In the genomic region with DNA sequence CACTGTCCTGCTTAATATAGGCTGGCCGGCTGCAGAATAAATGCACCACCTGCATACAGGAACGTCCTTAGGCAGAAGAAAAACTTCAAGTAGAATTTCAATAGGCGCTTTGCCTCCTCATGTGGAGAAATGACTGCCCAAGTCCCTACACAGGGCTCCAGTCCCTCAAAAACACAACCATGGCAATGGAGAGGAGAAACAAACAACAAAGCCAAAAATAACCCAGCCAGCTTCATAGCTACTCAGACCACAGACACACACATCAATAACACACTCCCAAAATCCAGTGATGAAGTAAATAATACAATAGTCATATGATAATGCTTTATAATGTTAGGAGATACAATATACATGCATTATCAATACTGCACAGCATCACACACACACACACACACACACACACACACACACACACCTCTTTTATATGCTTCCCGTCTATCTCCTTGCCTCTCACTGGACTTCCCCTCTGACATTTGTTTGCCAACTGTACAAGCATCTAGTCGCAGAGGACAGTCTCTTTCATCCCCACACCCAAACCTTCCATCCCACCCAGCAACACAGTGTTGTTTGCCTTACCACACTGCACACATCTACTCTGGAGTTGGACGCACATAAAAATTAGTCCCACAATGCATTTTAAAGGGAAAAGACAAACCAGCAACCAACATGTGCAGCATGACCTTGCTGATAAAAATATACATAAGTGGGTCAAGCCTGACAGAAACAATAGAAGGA, we compare ENCODE assay signal across 13 mouse cellular contexts.
DNase-seq lines count a peak whose midpoint lies in the region; ATAC-seq and TF ChIP-seq lines count a peak whose summit lies in the region.
"Had no signal": no experiment of that assay in that cellular context is flagged by ENCODE, and none has a peak within 500 bp of the region (broad histone marks: within the 10 kb centered on the region; RNA-seq: fewer than 3 reads in every experiment).

No protein-coding gene starts in this region.

- no peak for TF ChIP-seq POLR2A in CH12.LX (IDR thresholded peaks at IDR 0.05; ENCODE audit: low read depth, low read length)

- no peak for TF ChIP-seq CTCF in CH12.LX (conservative IDR thresholded peaks at IDR 0.05 in 1 of 2, IDR thresholded peaks at IDR 0.05 in 1 of 2; ENCODE audit: low read depth in 2 of 2, low read length in 2 of 2)
- no peak for TF ChIP-seq CTCF in heart, postnatal 0 days (IDR thresholded peaks at IDR 0.05; ENCODE audit: low read depth)

- no peak for TF ChIP-seq EP300 in CH12.LX (IDR thresholded peaks at IDR 0.05; ENCODE audit: low read length)
- TF ChIP-seq EP300 in heart, postnatal 0 days (IDR thresholded peaks at IDR 0.05; ENCODE audit: low read depth): no peak

- TF ChIP-seq RAD21 in CH12.LX (IDR thresholded peaks at IDR 0.05; ENCODE audit: low read depth, low read length): no peak

- no peak overlapping the region for H3K4me3 ChIP-seq in kidney, embryonic 16.5 days (ENCODE audit: low read length)
- H3K4me3 ChIP-seq in CH12.LX (replicated peaks in 1 of 3; ENCODE audit: low read depth in 2 of 3, low read length in 2 of 3, poor library complexity in 1 of 3): no peak overlapping the region
- H3K4me3 ChIP-seq in embryonic facial prominence, embryonic 15.5 days (replicated peaks): no peak overlapping the region
- no peak overlapping the region for H3K4me3 ChIP-seq in heart, postnatal 0 days (ENCODE audit: low read depth, low read length)
- H3K4me3 ChIP-seq: forebrain, embryonic 13.5 days; limb, embryonic 15.5 days; neural tube, embryonic 13.5 days had no signal

- H3K4me2 ChIP-seq in kidney, embryonic 16.5 days (replicated peaks; ENCODE audit: low read depth, low read length): no peak overlapping the region
- H3K4me2 ChIP-seq in CH12.LX (ENCODE audit: insufficient read depth, low read depth, poor library complexity, severe bottlenecking): 0 out of 2 replicates have a peak overlapping the region, but pooled peaks have one; percentile 16
- H3K4me2 ChIP-seq in embryonic facial prominence, embryonic 15.5 days (replicated peaks): no peak overlapping the region
- no peak overlapping the region for H3K4me2 ChIP-seq in heart, postnatal 0 days (ENCODE audit: low read depth, low read length)
- H3K4me2 ChIP-seq: forebrain, embryonic 13.5 days; limb, embryonic 15.5 days; neural tube, embryonic 13.5 days had no signal

- H3K27me3 ChIP-seq in kidney, embryonic 16.5 days (ENCODE audit: insufficient read depth, low read length): no peaks in the 10 kb centered on the region
- no peaks in the 10 kb centered on the region for H3K27me3 ChIP-seq in CH12.LX (replicated peaks)
- H3K27me3 ChIP-seq in embryonic facial prominence, embryonic 15.5 days: no peaks in the 10 kb centered on the region
- no peaks in the 10 kb centered on the region for H3K27me3 ChIP-seq in heart, postnatal 0 days (ENCODE audit: control insufficient read depth, insufficient read depth, low read length)
- H3K27me3 ChIP-seq: forebrain, embryonic 13.5 days; limb, embryonic 15.5 days; neural tube, embryonic 13.5 days had no signal

- 68% methylated on average over 6 of the region's 6 CpGs for WGBS in kidney, embryonic 16.5 days
- 68% methylated on average over 6 of the region's 6 CpGs for WGBS in embryonic facial prominence, embryonic 15.5 days
- WGBS in heart, postnatal 0 days: 39% methylated on average over 6 of the region's 6 CpGs

- H3K9me3 ChIP-seq in kidney, embryonic 16.5 days (ENCODE audit: low read length): no peaks in the 10 kb centered on the region
- no peaks in the 10 kb centered on the region for H3K9me3 ChIP-seq in CH12.LX (replicated peaks; ENCODE audit: low read length)
- no peaks in the 10 kb centered on the region for H3K9me3 ChIP-seq in embryonic facial prominence, embryonic 15.5 days (replicated peaks)
- no peaks in the 10 kb centered on the region for H3K9me3 ChIP-seq in heart, postnatal 0 days (replicated peaks; ENCODE audit: control insufficient read depth, low read length)
- H3K9me3 ChIP-seq: forebrain, embryonic 13.5 days; limb, embryonic 15.5 days; neural tube, embryonic 13.5 days had no signal

- in situ Hi-C loops in CH12.LX (cut with MboI; ENCODE audit: low pct_ligation_motif_present, low pct_unique_long_range_greater_than_20kb, low sequenced_read_pairs): no loop called here

- H3K27ac ChIP-seq in kidney, embryonic 16.5 days (ENCODE audit: low read length): peak overlapping the region; percentile 41; the same call in 1 of the 2 replicates
- H3K27ac ChIP-seq in CH12.LX (ENCODE audit: insufficient read depth, low read depth): peak overlapping the region; percentile 23
- H3K27ac ChIP-seq in embryonic facial prominence, embryonic 15.5 days (replicated peaks): no peak overlapping the region
- peak overlapping the region; percentile 70 for H3K27ac ChIP-seq in heart, postnatal 0 days (ENCODE audit: low read depth)
- H3K27ac ChIP-seq: forebrain, embryonic 13.5 days; neural tube, embryonic 13.5 days had no signal

- no peak for ATAC-seq in kidney, embryonic 16.5 days (ENCODE audit: low FRiP score, low TSS enrichment)
- ATAC-seq in embryonic facial prominence, embryonic 15.5 days (ENCODE audit: insufficient number of reproducible peaks, low FRiP score, low TSS enrichment, low read depth): 0 out of 2 replicates have a peak, but pooled peaks have one; percentile 51
- ATAC-seq in heart, postnatal 0 days (ENCODE audit: insufficient read depth, low read depth): peak; percentile 60
- ATAC-seq: forebrain, embryonic 13.5 days had no signal

- no peak overlapping the region for H3K9ac ChIP-seq in kidney, embryonic 16.5 days (replicated peaks; ENCODE audit: low read length)
- H3K9ac ChIP-seq in CH12.LX (ENCODE audit: insufficient read depth, low read depth): peak overlapping the region; percentile 16; the same call in 1 of the 2 replicates
- H3K9ac ChIP-seq in embryonic facial prominence, embryonic 15.5 days: no peak overlapping the region
- H3K9ac ChIP-seq in heart, postnatal 0 days (replicated peaks; ENCODE audit: low read depth, low read length): no peak overlapping the region
- H3K9ac ChIP-seq: forebrain, embryonic 13.5 days; limb, embryonic 15.5 days; neural tube, embryonic 13.5 days had no signal

- dilution Hi-C loops in CH12.LX (cut with MboI; ENCODE audit: extremely low pct_ligation_motif_present, extremely low pct_unique_long_range_greater_than_20kb, low sequenced_read_pairs): no loop called here

- no peaks in the 10 kb centered on the region for H3K36me3 ChIP-seq in kidney, embryonic 16.5 days (ENCODE audit: insufficient read depth, low read length)
- H3K36me3 ChIP-seq in CH12.LX (replicated peaks in 1 of 2; ENCODE audit: control insufficient read depth in 1 of 2, insufficient read depth in 1 of 2, low read length in 1 of 2): no peaks in the 10 kb centered on the region
- no peaks in the 10 kb centered on the region for H3K36me3 ChIP-seq in embryonic facial prominence, embryonic 15.5 days
- no peaks in the 10 kb centered on the region for H3K36me3 ChIP-seq in heart, postnatal 0 days (replicated peaks; ENCODE audit: control insufficient read depth, insufficient read depth, low read length)
- H3K36me3 ChIP-seq: limb, embryonic 15.5 days; neural tube, embryonic 13.5 days had no signal

- H3K4me1 ChIP-seq in kidney, embryonic 16.5 days (ENCODE audit: insufficient read depth, low read length): peaks cover 4% of the 10 kb centered on the region; the same call in 1 of the 2 replicates
- peaks cover 28 to 49% of the 10 kb centered on the region in 2 experiments for H3K4me1 ChIP-seq in CH12.LX (ENCODE audit: control insufficient read depth in 1 of 2, insufficient read depth in 2 of 2)
- no peaks in the 10 kb centered on the region for H3K4me1 ChIP-seq in embryonic facial prominence, embryonic 15.5 days
- peaks cover 27% of the 10 kb centered on the region for H3K4me1 ChIP-seq in heart, postnatal 0 days (ENCODE audit: control insufficient read depth, insufficient read depth)
- H3K4me1 ChIP-seq: forebrain, embryonic 13.5 days; neural tube, embryonic 13.5 days had no signal

- no peaks in the 10 kb centered on the region for H3K79me2 ChIP-seq in CH12.LX (replicated peaks; ENCODE audit: control insufficient read depth, extremely low read depth, insufficient read depth, poor library complexity, severe bottlenecking)

- DNase-seq in kidney, postnatal 14 days: no peak
- no peak for DNase-seq in CH12.LX (ENCODE audit: extremely low read depth)
- DNase-seq in heart, postnatal 0 days (ENCODE audit: low spot score): peak; percentile 64
- DNase-seq in spleen, postnatal 36 days (ENCODE audit: low spot score in 2 of 2): no peak
- DNase-seq in kidney, adult 9 months: no peak
- DNase-seq: cerebellum, adult 2 months; kidney, postnatal 10 days; layer of hippocampus, adult 9-11 months had no signal

TF ChIP-seq in CH12.LX, 34 proteins besides CTCF, POLR2A, EP300 and RAD21:
- no peak for TF ChIP-seq ZKSCAN1 (IDR thresholded peaks at IDR 0.05; ENCODE audit: borderline replicate concordance, low read depth, low read length)
- no peak for TF ChIP-seq MAZ (IDR thresholded peaks at IDR 0.05; ENCODE audit: low read depth, low read length)
- no peak for TF ChIP-seq PAX5 (IDR thresholded peaks at IDR 0.05; ENCODE audit: low read length)
- TF ChIP-seq KAT2A (IDR thresholded peaks at IDR 0.05; ENCODE audit: insufficient replicate concordance, low read length): no peak
- no peak for TF ChIP-seq SIN3A (IDR thresholded peaks at IDR 0.05; ENCODE audit: low read length)
- TF ChIP-seq ETS1 (conservative IDR thresholded peaks at IDR 0.05; ENCODE audit: low read depth, low read length): no peak
- no peak for TF ChIP-seq POLR2AphosphoS2 (IDR thresholded peaks at IDR 0.05; ENCODE audit: low read depth, low read length)
- TF ChIP-seq MYC (IDR thresholded peaks at IDR 0.05; ENCODE audit: low read depth, low read length): no peak
- TF ChIP-seq USF2 (conservative IDR thresholded peaks at IDR 0.05; ENCODE audit: low read depth, low read length): no peak
- TF ChIP-seq ZMIZ1 (IDR thresholded peaks at IDR 0.05; ENCODE audit: low read depth, low read length): no peak
